Mouse (Mus musculus) embryonic facial prominence, embryonic 11.5 days (tissue): ENCODE data around the gene Erbin. TPM values are rescaled to one million over a fixed set of nuclear protein-coding genes. Genes with fewer than 3 reads are reported as not detected.

Experiments used
- ATAC-seq: fragments of 200-750 bp; cut with Nextera tagmentation; replicated peaks from 2 replicates; pipeline ENCODE4 v1.8.0; 2017; ENCODE audit warnings: low read depth; ENCODE audit not compliant: insufficient number of reproducible peaks, low FRiP score, low TSS enrichment
- DNase-seq: peaks from one replicate; pipeline ENCODE4 v3.0.0-alpha.2; 2015; ENCODE audit warnings: low spot score
- H3K27ac ChIP-seq: fragments of 300-500 bp; sonication (generic); replicated peaks from 2 replicates; pipeline ENCODE4 v1.5.1; 2014; ENCODE audit warnings: mild to moderate bottlenecking, low read depth, low read length, control low read depth
- H3K27me3 ChIP-seq: fragments of 300-500 bp; sonication (generic); 2 replicates; pipeline ENCODE4 v1.6.1; 2014; ENCODE audit warnings: mild to moderate bottlenecking, low read length, moderate library complexity, mixed read lengths; ENCODE audit not compliant: control insufficient read depth, insufficient read depth
- H3K36me3 ChIP-seq: fragments of 300-500 bp; sonication (generic); replicated peaks from 2 replicates; pipeline ENCODE4 v1.6.1; 2014; ENCODE audit warnings: low read depth, mild to moderate bottlenecking, low read length, moderate library complexity, mixed read lengths; ENCODE audit not compliant: control insufficient read depth, insufficient read depth
- H3K4me1 ChIP-seq: fragments of 300-500 bp; sonication (generic); 2 replicates; pipeline ENCODE4 v1.6.1; 2014; ENCODE audit warnings: low read length, mixed read lengths; ENCODE audit not compliant: control insufficient read depth, insufficient read depth
- H3K4me2 ChIP-seq: fragments of 300-500 bp; sonication (generic); 2 replicates; pipeline ENCODE4 v1.6.1; 2014; ENCODE audit warnings: low read depth, mild to moderate bottlenecking, control low read depth, low read length, moderate library complexity
- H3K4me3 ChIP-seq: fragments of 300-500 bp; sonication (generic); 2 replicates; pipeline ENCODE4 v1.5.1; 2014; ENCODE audit warnings: low read depth, low read length, control low read depth
- H3K9ac ChIP-seq: fragments of 300-500 bp; sonication (generic); replicated peaks from 2 replicates; pipeline ENCODE4 v1.6.1; 2014; ENCODE audit warnings: mild to moderate bottlenecking, control low read depth, low read length
- H3K9me3 ChIP-seq: fragments of 300-500 bp; sonication (generic); replicated peaks from 2 replicates; pipeline ENCODE4 v1.6.1; 2016; ENCODE audit warnings: mild to moderate bottlenecking, low read length, inconsistent platforms, mixed read lengths; ENCODE audit not compliant: control insufficient read depth
- WGBS: fragments of 180-500 bp; shearing (Covaris S2); extraction: QIAGEN DNeasy Blood & Tissue Kit; methylation state at CpG from one replicate; pipeline ENCODE4 v1.1.7; 2014; 5-methylcytosine and 5-hydroxymethylcytosine counted together
- polyA plus RNA-seq: library from polyadenylated mRNA; unstranded; fragments of >200 nt; fragmentation: Nextera tagmentation; extraction: Ambion mirVana; gene quantifications from 2 replicates; pipeline ENCODE4 v1.2.1, GENCODE M21; 2014

The Erbin gene
- polyA plus RNA-seq, 1 experiment from 2014 or later, result 36.8 TPM

GRCm38 (mm10) chr13:103900015-103900414, 20.3 kb downstream of the Erbin start:
- no peak overlapping the region for H3K27ac ChIP-seq
- no peak overlapping the region for H3K4me2 ChIP-seq
- DNase-seq, result no peak
- no peaks in the 10 kb centered on the region for H3K9me3 ChIP-seq
- ATAC-seq, result no peak
- H3K9ac ChIP-seq, result no peak overlapping the region
- H3K4me3 ChIP-seq, result no peak overlapping the region
- WGBS, result 94% methylated on average over 1 of the region's 1 CpGs
- no peaks in the 10 kb centered on the region for H3K27me3 ChIP-seq
- H3K36me3 ChIP-seq, result no peaks in the 10 kb centered on the region
- H3K4me1 ChIP-seq, result no peaks in the 10 kb centered on the region

- no peaks in the 10 kb centered on the region for H3K9me3 ChIP-seq
- H3K4me1 ChIP-seq, result no peaks in the 10 kb centered on the region
- H3K27ac ChIP-seq, result no peak overlapping the region
- no peak overlapping the region for H3K9ac ChIP-seq
- no peak overlapping the region for H3K4me2 ChIP-seq
- WGBS, result 94% methylated on average over 4 of the region's 4 CpGs
- H3K4me3 ChIP-seq, result no peak overlapping the region
- H3K36me3 ChIP-seq, result no peaks in the 10 kb centered on the region
- DNase-seq, result no peak
- ATAC-seq, result no peak
- H3K27me3 ChIP-seq, result no peaks in the 10 kb centered on the region
These were observed 22.7 kb downstream of the Erbin start for GRCm38 (mm10) chr13:103897606-103898005.

- Histone ChIP-seq H3K9me3 (no peaks in the 10 kb centered on the region), H3K4me2 (no peak overlapping the region), H3K27me3 (no peaks in the 10 kb centered on the region), H3K4me1 (no peaks in the 10 kb centered on the region), H3K9ac (no peak overlapping the region), H3K27ac (no peak overlapping the region), H3K36me3 (no peaks in the 10 kb centered on the region), H3K4me3 (no peak overlapping the region)
- ATAC-seq (no peak), DNase-seq (no peak)
- WGBS, result 92% methylated on average over 5 of the region's 5 CpGs
These were observed 27.2 kb downstream of the Erbin start for GRCm38 (mm10) chr13:103893065-103893464.

DNA sequence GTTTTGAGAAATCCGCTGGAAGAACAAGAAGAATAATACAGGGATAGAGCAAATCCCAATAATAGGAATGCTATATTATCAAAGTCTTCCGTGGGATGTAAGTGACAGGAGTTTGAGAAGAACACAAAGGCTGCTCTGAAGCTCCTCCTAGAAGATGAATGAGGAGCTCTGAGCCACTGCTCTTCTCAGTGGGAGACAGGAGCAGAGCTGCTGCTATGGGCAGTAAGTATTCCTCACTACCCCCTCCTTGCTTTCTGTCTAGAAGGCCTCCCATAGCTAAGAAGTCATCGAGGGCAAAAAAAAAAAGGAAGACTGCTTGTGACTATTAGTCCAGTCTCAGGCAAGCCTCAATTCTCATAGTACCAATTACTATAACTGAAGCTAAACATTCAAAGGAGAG, 30.3 kb downstream of the Erbin start:
- no peaks in the 10 kb centered on the region for H3K4me1 ChIP-seq
- 43% methylated on average over 3 of the region's 3 CpGs for WGBS
- ATAC-seq (no peak), DNase-seq (no peak)
- H3K27me3 ChIP-seq, result no peaks in the 10 kb centered on the region
- no peak overlapping the region for H3K4me2 ChIP-seq
- no peak overlapping the region for H3K9ac ChIP-seq
- H3K36me3 ChIP-seq, result no peaks in the 10 kb centered on the region
- no peaks in the 10 kb centered on the region for H3K9me3 ChIP-seq
- H3K4me3 ChIP-seq, result no peak overlapping the region
- no peak overlapping the region for H3K27ac ChIP-seq

DNA sequence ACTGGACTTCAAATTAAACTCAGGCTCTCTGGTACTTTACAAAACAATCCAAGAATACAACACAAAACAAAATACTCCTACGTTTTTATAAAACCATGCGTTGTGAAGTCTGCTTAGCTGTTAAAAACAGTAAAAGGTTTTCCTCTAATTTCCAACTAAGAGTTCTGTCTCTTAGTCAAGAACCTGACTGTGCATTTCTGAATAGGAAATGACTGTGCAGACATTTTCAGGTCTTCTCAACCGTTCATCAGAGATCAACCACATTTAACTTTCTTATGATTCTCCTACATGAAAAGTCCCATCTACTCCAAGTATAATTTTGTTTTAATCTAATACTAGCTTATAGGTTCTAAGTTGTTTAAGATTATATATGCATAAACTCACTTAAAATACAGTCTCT, 33.8 kb downstream of the Erbin start:
- H3K4me1 ChIP-seq, result no peaks in the 10 kb centered on the region
- no peaks in the 10 kb centered on the region for H3K36me3 ChIP-seq
- no peak overlapping the region for H3K27ac ChIP-seq
- WGBS, result 92% methylated on average over 3 of the region's 3 CpGs
- no peak overlapping the region for H3K4me2 ChIP-seq
- H3K27me3 ChIP-seq, result no peaks in the 10 kb centered on the region
- no peak overlapping the region for H3K4me3 ChIP-seq
- H3K9ac ChIP-seq, result no peak overlapping the region
- no peaks in the 10 kb centered on the region for H3K9me3 ChIP-seq
- DNase-seq, result no peak
- no peak for ATAC-seq

DNA sequence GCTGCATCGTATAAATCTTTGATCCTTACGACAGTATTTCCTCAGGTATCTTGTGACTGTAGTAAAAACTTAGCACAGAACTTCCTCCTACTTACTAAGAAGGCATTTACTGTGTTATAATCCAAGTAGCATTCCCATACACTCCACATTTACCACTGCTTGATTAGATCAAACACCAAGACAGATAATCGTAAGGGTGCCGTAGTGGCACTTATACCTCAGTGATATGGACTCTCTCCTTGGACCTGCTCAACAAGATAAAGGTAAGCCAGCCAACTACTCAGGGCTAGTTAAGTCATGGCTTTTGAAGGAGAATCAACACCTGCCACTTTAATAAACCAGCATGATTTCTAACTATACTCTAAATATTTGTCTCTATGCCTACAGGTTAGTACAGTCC, 39.1 kb downstream of the Erbin start:
- no peak overlapping the region for H3K27ac ChIP-seq
- DNase-seq, result no peak
- ATAC-seq, result no peak
- H3K36me3 ChIP-seq, result no peaks in the 10 kb centered on the region
- no peak overlapping the region for H3K9ac ChIP-seq
- H3K9me3 ChIP-seq, result no peaks in the 10 kb centered on the region
- no peaks in the 10 kb centered on the region for H3K4me1 ChIP-seq
- WGBS, result 93% methylated on average over 4 of the region's 4 CpGs
- no peak overlapping the region for H3K4me2 ChIP-seq
- H3K27me3 ChIP-seq, result no peaks in the 10 kb centered on the region
- no peak overlapping the region for H3K4me3 ChIP-seq

DNA sequence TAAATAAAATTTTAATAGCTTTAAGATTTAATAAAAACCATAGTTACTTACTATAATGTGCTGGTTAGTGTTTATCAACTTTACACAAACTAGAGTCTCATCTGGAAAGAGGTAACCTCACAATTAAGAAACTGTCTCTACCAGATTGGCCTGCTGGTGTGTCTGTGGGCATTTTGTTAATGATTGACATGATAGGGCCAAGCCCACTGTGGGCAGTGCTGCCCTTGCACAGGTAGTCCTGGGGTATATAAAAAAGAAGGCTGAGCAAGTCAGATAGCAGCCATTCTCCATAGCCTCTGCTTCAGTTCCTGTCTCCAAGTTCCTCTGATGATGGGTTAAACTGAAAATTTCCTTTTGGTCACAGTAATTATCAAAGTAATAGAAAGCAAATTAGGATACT, 43.6 kb downstream of the Erbin start:
- DNase-seq, result no peak
- no peaks in the 10 kb centered on the region for H3K4me1 ChIP-seq
- no peak for ATAC-seq
- H3K4me2 ChIP-seq, result no peak overlapping the region
- no peak overlapping the region for H3K4me3 ChIP-seq
- H3K27me3 ChIP-seq, result no peaks in the 10 kb centered on the region
- no peak overlapping the region for H3K27ac ChIP-seq
- H3K36me3 ChIP-seq, result no peaks in the 10 kb centered on the region
- no peaks in the 10 kb centered on the region for H3K9me3 ChIP-seq
- H3K9ac ChIP-seq, result no peak overlapping the region

- Histone ChIP-seq H3K4me1 (no peaks in the 10 kb centered on the region), H3K36me3 (no peaks in the 10 kb centered on the region), H3K4me2 (no peak overlapping the region), H3K9me3 (no peaks in the 10 kb centered on the region), H3K27ac (no peak overlapping the region), H3K4me3 (no peak overlapping the region), H3K9ac (no peak overlapping the region), H3K27me3 (no peaks in the 10 kb centered on the region)
- WGBS, result 82% methylated on average over 6 of the region's 6 CpGs
- ATAC-seq (no peak), DNase-seq (no peak)
These were observed 44.3 kb downstream of the Erbin start for GRCm38 (mm10) chr13:103875823-103876514.
